Mouse (Mus musculus) midbrain, postnatal 0 days (tissue): ENCODE measurements at regions not wholly inside any gene's neighbourhood (a gene's known extent, or its start where the extent isn't known, plus 50 kb on each side); places are given as distances from the start of the nearest gene placed in this dataset.

Source experiments
- ATAC-seq: fragments of 200-750 bp; cut with Nextera tagmentation; 2 replicates; pipeline ENCODE4 v1.8.0; 2017; ENCODE audit warnings: moderate number of reproducible peaks, mild to moderate bottlenecking, moderate TSS enrichment, moderate library complexity; ENCODE audit not compliant: low FRiP score
- DNase-seq: peaks from one replicate; pipeline ENCODE4 v3.0.0-alpha.2; 2015; ENCODE audit warnings: low spot score
- H3K27ac ChIP-seq: fragments of 300-500 bp; sonication (generic); 2 replicates; pipeline ENCODE4 v1.5.1; 2014; ENCODE audit warnings: low read depth, mild to moderate bottlenecking, low read length, mixed read lengths
- H3K27me3 ChIP-seq: fragments of 300-500 bp; sonication (generic); 2 replicates; pipeline ENCODE4 v1.6.1; 2014; ENCODE audit warnings: low read length, control low read depth, mixed read lengths; ENCODE audit not compliant: insufficient read depth
- H3K36me3 ChIP-seq: fragments of 300-500 bp; sonication (generic); 2 replicates; pipeline ENCODE4 v1.6.1; 2014; ENCODE audit warnings: low read length, control low read depth, mixed read lengths; ENCODE audit not compliant: insufficient read depth
- H3K4me1 ChIP-seq: fragments of 300-500 bp; sonication (generic); 2 replicates; pipeline ENCODE4 v1.6.1; 2014; ENCODE audit warnings: mild to moderate bottlenecking, control low read depth, antibody characterized with exemption, low read length, mixed read lengths; ENCODE audit not compliant: insufficient read depth
- H3K4me2 ChIP-seq: fragments of 300-500 bp; sonication (generic); 2 replicates; pipeline ENCODE4 v1.6.1; 2014; ENCODE audit warnings: low read depth, mild to moderate bottlenecking, low read length, mixed read lengths; ENCODE audit not compliant: poor library complexity, severe bottlenecking
- H3K4me3 ChIP-seq: fragments of 300-500 bp; sonication (generic); 2 replicates; pipeline ENCODE4 v1.5.1; 2014; ENCODE audit warnings: low read depth, mild to moderate bottlenecking, low read length, moderate library complexity
- H3K9ac ChIP-seq: fragments of 300-500 bp; sonication (generic); replicated peaks from 2 replicates; pipeline ENCODE4 v1.6.1; 2014; ENCODE audit warnings: mild to moderate bottlenecking, low read length, moderate library complexity, mixed read lengths; ENCODE audit not compliant: poor library complexity, severe bottlenecking
- H3K9me3 ChIP-seq: fragments of 300-500 bp; sonication (generic); 2 replicates; pipeline ENCODE4 v1.6.1; 2016; ENCODE audit warnings: low read length, control low read depth
- CTCF ChIP-seq: IDR thresholded peaks from 2 replicates; pipeline ENCODE4 v1.5.1; 2016; ENCODE audit warnings: antibody characterized with exemption, mild to moderate bottlenecking
- WGBS: fragments of 180-500 bp; shearing (Covaris S2); extraction: QIAGEN DNeasy Blood & Tissue Kit; methylation state at CpG from one replicate; pipeline ENCODE4 v1.1.7; 2014; 5-methylcytosine and 5-hydroxymethylcytosine counted together

DNA sequence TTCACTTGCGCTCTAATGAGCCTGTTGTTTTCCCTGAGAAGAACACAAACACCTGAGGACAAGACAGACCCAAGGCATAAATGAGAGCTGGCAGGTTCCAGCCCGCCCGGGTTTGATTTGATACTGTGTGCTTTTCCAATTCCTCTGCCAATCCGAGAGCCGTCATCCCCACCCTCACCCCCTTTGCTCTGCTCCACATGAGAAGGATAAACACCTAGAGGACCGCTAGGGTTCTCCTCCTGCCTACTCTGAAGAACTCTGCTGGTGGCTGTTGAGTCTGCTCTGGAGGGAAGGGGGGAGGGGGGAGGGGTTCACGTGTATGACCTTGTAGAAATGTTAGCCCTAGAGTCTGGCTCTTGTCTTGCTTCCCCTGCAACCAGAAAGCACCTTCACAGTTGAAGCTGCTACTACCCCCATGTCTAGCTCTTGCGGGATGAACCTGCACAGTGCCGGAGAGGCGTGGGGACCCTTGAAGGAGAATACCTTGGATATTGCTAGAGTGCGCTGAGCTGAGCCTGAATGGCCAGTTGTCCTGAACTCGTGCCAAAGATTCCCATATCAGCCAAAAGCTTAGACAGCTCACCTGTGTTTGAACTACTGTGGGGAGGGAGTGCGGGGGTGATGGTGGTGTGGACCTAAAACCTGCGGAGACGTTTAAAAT, 225.0 kb upstream of the Atp5g3 start:
- peaks cover 11% of the 10 kb centered on the region; the same call in 1 of the 2 replicates for H3K4me1 ChIP-seq
- H3K9ac ChIP-seq = no peak overlapping the region
- WGBS = 37% methylated on average over 15 of the region's 15 CpGs
- no peaks in the 10 kb centered on the region for H3K27me3 ChIP-seq
- TF ChIP-seq CTCF = no peak
- no peaks in the 10 kb centered on the region for H3K9me3 ChIP-seq
- no peak for ATAC-seq
- no peak overlapping the region for H3K4me3 ChIP-seq
- no peaks in the 10 kb centered on the region for H3K36me3 ChIP-seq
- H3K27ac ChIP-seq = no peak overlapping the region
- DNase-seq = no peak
- no peak overlapping the region for H3K4me2 ChIP-seq

DNA sequence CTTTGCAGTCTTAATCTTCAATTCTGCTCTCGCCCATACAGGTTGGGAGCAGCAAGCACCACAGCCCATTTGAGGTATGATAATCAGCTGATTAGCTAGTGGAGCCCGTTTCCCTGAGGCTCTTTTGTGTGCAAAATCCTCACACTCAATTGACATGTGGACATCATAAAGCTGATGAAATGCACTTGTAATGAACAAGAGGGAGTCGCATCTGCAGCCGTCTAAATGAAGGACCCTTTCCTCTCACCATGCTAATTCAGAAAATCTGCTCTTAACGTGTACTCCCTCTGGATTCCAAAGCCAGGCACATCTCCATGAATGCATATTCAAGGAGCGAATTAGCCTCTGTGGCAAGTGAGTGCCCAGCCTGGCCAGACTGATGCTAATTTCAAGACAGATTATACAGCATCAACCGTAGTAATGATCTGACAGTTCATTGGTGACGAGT, 219.0 kb upstream of the Atp5g3 start:
- Histone ChIP-seq H3K9ac (no peak overlapping the region), H3K4me3 (no peak overlapping the region; the same call in 1 of the 2 replicates), H3K27me3 (no peaks in the 10 kb centered on the region), H3K9me3 (no peaks in the 10 kb centered on the region), H3K4me1 (peaks cover under 1% of the 10 kb centered on the region; the same call in 1 of the 2 replicates), H3K4me2 (peak overlapping the region; percentile 61), H3K27ac (no peak overlapping the region), H3K36me3 (no peaks in the 10 kb centered on the region)
- TF ChIP-seq CTCF = no peak
- ATAC-seq (no peak), DNase-seq (peak; percentile 22)
- WGBS = 7% methylated on average over 8 of the region's 8 CpGs

DNA sequence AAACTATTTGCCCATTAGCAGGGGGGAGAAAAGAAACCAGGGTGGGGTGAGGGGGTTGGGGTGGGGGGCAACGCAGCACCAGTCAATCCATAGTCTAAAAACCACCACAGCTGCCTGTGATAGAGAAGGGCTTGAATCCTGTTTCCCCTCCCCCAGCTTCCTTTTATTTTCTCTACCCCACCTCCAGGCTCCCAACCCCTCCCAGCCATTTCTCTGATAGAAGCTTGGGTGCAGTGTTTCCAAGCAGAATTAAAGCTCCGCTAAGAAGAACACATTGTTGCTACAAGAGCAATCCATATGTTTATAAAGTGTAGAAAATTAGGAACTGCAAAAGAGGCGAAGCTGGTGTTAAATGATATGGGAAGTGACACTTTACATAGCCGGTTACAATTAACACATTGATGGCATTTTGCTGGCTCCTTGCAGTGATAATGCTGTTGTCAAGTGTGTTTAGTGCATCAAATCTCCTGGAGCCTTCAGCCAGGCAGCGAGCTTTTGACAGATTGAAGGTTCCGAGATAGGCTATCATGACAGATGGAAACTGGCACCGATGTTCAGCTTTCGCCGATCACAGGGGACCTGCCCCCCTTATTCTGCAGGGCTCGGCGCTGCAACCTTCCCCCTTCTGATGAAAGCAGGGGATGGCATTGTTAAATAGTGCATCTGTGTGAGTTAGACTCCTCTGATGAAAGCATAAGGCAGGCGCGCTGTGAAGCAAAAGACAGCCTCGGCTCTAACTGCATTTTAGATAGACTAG, 217.8 kb upstream of the Atp5g3 start:
- Histone ChIP-seq H3K4me2 (peak overlapping the region; percentile 61), H3K4me3 (peak overlapping the region; percentile 34), H3K27me3 (no peaks in the 10 kb centered on the region), H3K4me1 (no peaks in the 10 kb centered on the region; the same call in 1 of the 2 replicates), H3K36me3 (no peaks in the 10 kb centered on the region), H3K9me3 (no peaks in the 10 kb centered on the region), H3K27ac (no peak overlapping the region; the same call in 1 of the 2 replicates), H3K9ac (peak overlapping the region; percentile 50)
- 1% methylated on average over 14 of the region's 14 CpGs for WGBS
- TF ChIP-seq CTCF = peak; percentile 25
- peak; percentile 60; the same call in 1 of the 2 replicates for ATAC-seq
- DNase-seq = peak; percentile 57

DNA sequence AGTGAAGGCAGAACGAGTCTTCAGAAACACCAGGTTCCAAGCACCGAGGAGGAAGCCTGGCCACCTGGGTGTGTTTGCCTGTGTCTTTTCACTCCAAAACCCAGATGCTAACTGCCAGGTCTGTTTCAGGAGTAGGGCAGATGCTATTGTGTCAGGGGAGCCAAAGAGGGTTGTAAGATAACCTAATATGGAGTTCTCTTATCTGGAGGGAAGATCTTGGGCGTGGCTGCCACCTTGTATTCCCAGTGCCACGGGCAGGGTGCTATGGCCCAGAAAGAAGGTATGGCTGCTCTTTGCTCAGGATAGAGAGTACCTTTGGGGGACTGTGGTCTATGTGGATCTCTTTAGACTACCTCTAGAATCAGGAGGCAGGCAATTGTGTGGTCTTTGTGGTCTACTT, 216.0 kb upstream of the Atp5g3 start:
- Histone ChIP-seq H3K4me3 (no peak overlapping the region), H3K27me3 (no peaks in the 10 kb centered on the region), H3K36me3 (no peaks in the 10 kb centered on the region), H3K4me1 (no peaks in the 10 kb centered on the region; the same call in 1 of the 2 replicates), H3K27ac (no peak overlapping the region), H3K9ac (no peak overlapping the region), H3K4me2 (no peak overlapping the region), H3K9me3 (no peaks in the 10 kb centered on the region)
- WGBS = 97% methylated on average over 4 of the region's 4 CpGs
- ATAC-seq (no peak), DNase-seq (no peak)
- TF ChIP-seq CTCF = no peak

DNA sequence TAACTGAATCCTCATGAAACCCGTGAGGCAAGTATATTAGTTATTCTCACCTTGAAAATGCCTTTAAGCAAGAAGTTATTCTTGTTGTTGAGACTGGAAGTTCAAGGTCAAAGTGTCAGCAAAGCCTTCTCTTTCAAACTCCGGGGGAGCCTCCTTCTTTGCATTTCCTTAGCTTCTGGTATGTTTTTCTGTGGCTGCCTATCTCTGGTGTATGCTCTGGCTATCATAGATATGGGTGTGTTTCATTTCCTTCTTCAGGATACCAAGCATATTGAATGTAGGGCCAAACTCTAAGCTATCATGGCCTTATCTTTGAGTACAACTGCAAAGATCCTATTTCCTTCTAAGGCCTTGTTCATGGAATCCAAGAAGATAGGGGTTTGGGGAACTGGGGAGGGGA, 213.1 kb upstream of the Atp5g3 start:
- no peaks in the 10 kb centered on the region for H3K27me3 ChIP-seq
- no peaks in the 10 kb centered on the region for H3K9me3 ChIP-seq
- no peak overlapping the region for H3K27ac ChIP-seq
- H3K4me3 ChIP-seq = no peak overlapping the region
- TF ChIP-seq CTCF = no peak
- no peaks in the 10 kb centered on the region for H3K4me1 ChIP-seq
- no peak for ATAC-seq
- 65% methylated on average over 2 of the region's 2 CpGs for WGBS
- no peak overlapping the region for H3K4me2 ChIP-seq
- H3K9ac ChIP-seq = no peak overlapping the region
- DNase-seq = no peak
- H3K36me3 ChIP-seq = no peaks in the 10 kb centered on the region
